23 mouse cellular contexts compared by ENCODE assay signal in genomic region chr13:111748301-111749062, GRCm38 (mm10).
A peak's percentile ranks its signal among the peaks of the same experiment; 100 is the strongest.
DNase-seq lines count a peak whose midpoint lies in the region; ATAC-seq and TF ChIP-seq lines count a peak whose summit lies in the region.
"Had no signal": no experiment of that assay in that cellular context is flagged by ENCODE, and none has a peak within 500 bp of the region (broad histone marks: within the 10 kb centered on the region; RNA-seq: fewer than 3 reads in every experiment).

No protein-coding gene starts in this region.

- H3K9ac ChIP-seq in embryonic facial prominence, embryonic 12.5 days, result no peak overlapping the region
- no peak overlapping the region; the same call in 1 of the 2 replicates for H3K9ac ChIP-seq in ES-E14 (ENCODE audit: insufficient read depth, low read depth, low read length, poor library complexity, severe bottlenecking)
- no peak overlapping the region for H3K9ac ChIP-seq in forebrain, embryonic 15.5 days (replicated peaks)
- no peak overlapping the region for H3K9ac ChIP-seq in forebrain, embryonic 16.5 days (replicated peaks; ENCODE audit: low read depth, low read length)
- H3K9ac ChIP-seq: embryonic facial prominence, embryonic 15.5 days; heart, embryonic 13.5 days; hindbrain, embryonic 12.5 days had no signal

- WGBS in embryonic facial prominence, embryonic 12.5 days, result 95% methylated on average over 28 of the region's 28 CpGs
- WGBS in embryonic facial prominence, embryonic 10.5 days, result 95% methylated on average over 28 of the region's 28 CpGs
- WGBS in forebrain, embryonic 15.5 days, result 95% methylated on average over 28 of the region's 28 CpGs
- 94% methylated on average over 28 of the region's 28 CpGs for WGBS in forebrain, embryonic 16.5 days

- no peaks in the 10 kb centered on the region for H3K4me1 ChIP-seq in embryonic facial prominence, embryonic 12.5 days
- H3K4me1 ChIP-seq in embryonic facial prominence, embryonic 10.5 days, result no peaks in the 10 kb centered on the region
- peaks cover 0 to 5% of the 10 kb centered on the region in 2 experiments; a peak in 1 of 4 replicates for H3K4me1 ChIP-seq in ES-E14 (ENCODE audit: control insufficient read depth in 2 of 2, insufficient read depth in 2 of 2, low read length in 2 of 2, poor library complexity in 1 of 2)
- H3K4me1 ChIP-seq in forebrain, embryonic 15.5 days, result no peaks in the 10 kb centered on the region
- no peaks in the 10 kb centered on the region for H3K4me1 ChIP-seq in forebrain, embryonic 16.5 days (replicated peaks; ENCODE audit: control insufficient read depth, insufficient read depth, low read length)
- H3K4me1 ChIP-seq: embryonic facial prominence, embryonic 15.5 days; hindbrain, embryonic 12.5 days had no signal

- ATAC-seq in embryonic facial prominence, embryonic 12.5 days (ENCODE audit: insufficient number of reproducible peaks, insufficient read depth, low FRiP score, low TSS enrichment), result 0 out of 2 replicates have a peak, but pooled peaks have one; percentile 15
- ATAC-seq in erythroblast, adult 5-6 weeks (replicated peaks; ENCODE audit: low FRiP score, poor library complexity, severe bottlenecking), result 0 out of 2 replicates have a peak, but pooled peaks have one; percentile 14
- ATAC-seq in forebrain, embryonic 15.5 days (replicated peaks), result no peak
- no peak for ATAC-seq in forebrain, embryonic 16.5 days
- ATAC-seq: CD4-positive, CD25-positive, alpha-beta regulatory T cell, adult 4 months; hindbrain, postnatal 0 days; Patski had no signal

- no peak for DNase-seq in embryonic facial prominence, embryonic 10.5 days (ENCODE audit: low spot score)
- no peak for DNase-seq in ES-E14 (ENCODE audit: low read depth, low spot score)
- no peak for DNase-seq in adrenal gland, postnatal 25 days
- DNase-seq: adrenal gland, adult 8-10 months; B cell, adult 2 months; cerebellum, adult 11-12 months; cerebellum, adult 9-11 months; cerebellum, postnatal 36 days; gastrocnemius, adult 2 months; gastrocnemius, postnatal 25 days; heart, postnatal 4 days; kidney, adult 11 months; kidney, adult 9 months had no signal

- no peak overlapping the region for H3K4me3 ChIP-seq in embryonic facial prominence, embryonic 12.5 days
- H3K4me3 ChIP-seq in embryonic facial prominence, embryonic 10.5 days, result no peak overlapping the region
- 0 out of 4 replicates have a peak overlapping the region, but pooled peaks of 1 of the 2 experiments have one; percentile 1 for H3K4me3 ChIP-seq in ES-E14 (ENCODE audit: insufficient read depth in 1 of 2, low read depth in 1 of 2, low read length in 2 of 2, poor library complexity in 1 of 2, severe bottlenecking in 1 of 2)
- H3K4me3 ChIP-seq in forebrain, embryonic 15.5 days, result no peak overlapping the region
- H3K4me3 ChIP-seq in forebrain, embryonic 16.5 days (replicated peaks; ENCODE audit: low read length), result no peak overlapping the region
- H3K4me3 ChIP-seq: embryonic facial prominence, embryonic 15.5 days; gastrocnemius, adult 2 months; heart, embryonic 13.5 days; hindbrain, embryonic 12.5 days had no signal

- H3K27ac ChIP-seq in embryonic facial prominence, embryonic 12.5 days, result no peak overlapping the region
- H3K27ac ChIP-seq in embryonic facial prominence, embryonic 10.5 days (replicated peaks), result no peak overlapping the region
- H3K27ac ChIP-seq in ES-E14 (ENCODE audit: insufficient read depth, low read depth, low read length, poor library complexity, severe bottlenecking), result no peak overlapping the region
- H3K27ac ChIP-seq in forebrain, embryonic 15.5 days (replicated peaks), result no peak overlapping the region
- H3K27ac ChIP-seq in forebrain, embryonic 16.5 days (ENCODE audit: low read length), result no peak overlapping the region
- H3K27ac ChIP-seq: embryonic facial prominence, embryonic 15.5 days; gastrocnemius, adult 2 months; heart, embryonic 13.5 days; hindbrain, embryonic 12.5 days; hindbrain, postnatal 0 days had no signal

- H3K9me3 ChIP-seq in embryonic facial prominence, embryonic 12.5 days, result no peaks in the 10 kb centered on the region
- no peaks in the 10 kb centered on the region for H3K9me3 ChIP-seq in embryonic facial prominence, embryonic 10.5 days
- no peaks in the 10 kb centered on the region for H3K9me3 ChIP-seq in ES-E14 (ENCODE audit: control insufficient read depth, insufficient read depth, low read depth, low read length)
- H3K9me3 ChIP-seq in forebrain, embryonic 15.5 days, result no peaks in the 10 kb centered on the region
- no peaks in the 10 kb centered on the region for H3K9me3 ChIP-seq in forebrain, embryonic 16.5 days (ENCODE audit: control insufficient read depth, low read length)
- H3K9me3 ChIP-seq: embryonic facial prominence, embryonic 15.5 days; heart, embryonic 13.5 days; hindbrain, embryonic 12.5 days had no signal

- no peak overlapping the region for H3K4me2 ChIP-seq in embryonic facial prominence, embryonic 12.5 days (replicated peaks)
- no peak overlapping the region for H3K4me2 ChIP-seq in forebrain, embryonic 15.5 days (replicated peaks)
- H3K4me2 ChIP-seq in forebrain, embryonic 16.5 days (ENCODE audit: low read length), result no peak overlapping the region
- H3K4me2 ChIP-seq: embryonic facial prominence, embryonic 15.5 days; heart, embryonic 13.5 days; hindbrain, embryonic 12.5 days had no signal

- in situ Hi-C loops in ES-E14 (cut with MboI; ENCODE audit: low sequenced_read_pairs in 2 of 2, unreplicated experiment in 2 of 2), result loop anchor here in 1 of 2 experiments (25.0 kb wide), 1 partner anchor 211 kb away; the partner anchor contains the start of gene Gm49496

- H3K36me3 ChIP-seq in embryonic facial prominence, embryonic 12.5 days, result peaks cover 45% of the 10 kb centered on the region
- peaks cover 61% of the 10 kb centered on the region for H3K36me3 ChIP-seq in embryonic facial prominence, embryonic 10.5 days (replicated peaks)
- H3K36me3 ChIP-seq in ES-E14 (ENCODE audit: control insufficient read depth, insufficient read depth, low read length, poor library complexity, severe bottlenecking), result peaks cover 16% of the 10 kb centered on the region
- peaks cover 24% of the 10 kb centered on the region for H3K36me3 ChIP-seq in forebrain, embryonic 15.5 days
- H3K36me3 ChIP-seq in forebrain, embryonic 16.5 days (ENCODE audit: control insufficient read depth, insufficient read depth), result 0 out of 2 replicates have a peak, but pooled peaks cover 2% of the 10 kb centered on the region

- H3K27me3 ChIP-seq in embryonic facial prominence, embryonic 12.5 days, result no peaks in the 10 kb centered on the region
- H3K27me3 ChIP-seq in embryonic facial prominence, embryonic 10.5 days (replicated peaks; ENCODE audit: low read depth, poor library complexity, severe bottlenecking), result no peaks in the 10 kb centered on the region
- H3K27me3 ChIP-seq in forebrain, embryonic 15.5 days, result no peaks in the 10 kb centered on the region
- H3K27me3 ChIP-seq in forebrain, embryonic 16.5 days (replicated peaks; ENCODE audit: control insufficient read depth, insufficient read depth, low read length), result no peaks in the 10 kb centered on the region
- H3K27me3 ChIP-seq: embryonic facial prominence, embryonic 15.5 days; heart, embryonic 13.5 days; hindbrain, embryonic 12.5 days; Patski had no signal

TF ChIP-seq in ES-E14, 5 proteins besides CTCF, POLR2A, EP300 and RAD21:
- TF ChIP-seq ZNF384 (IDR thresholded peaks at IDR 0.05; ENCODE audit: low read depth, low read length), result peak; percentile 89
- no peak for TF ChIP-seq CHD2 (IDR thresholded peaks at IDR 0.05; ENCODE audit: low read depth, low read length)

Comparison
In these comparisons a context has a peak if more than half of its experiments do, and no peak if none do; other contexts are left out.
1. ATAC-seq: peak in embryonic facial prominence, embryonic 12.5 days (single experiment) and erythroblast, adult 5-6 weeks (single experiment); none in forebrain, embryonic 15.5 days (single experiment) and forebrain, embryonic 16.5 days (single experiment).